Mouse (Mus musculus) kidney, adult 2 months (tissue): ENCODE measurements around the gene Adgb. TPM values are rescaled to one million over a fixed set of nuclear protein-coding genes. Genes with fewer than 3 reads are reported as not detected.

ENCODE experiments used
- DNase-seq: peaks from one replicate; pipeline ENCODE4 v3.0.0; 2021
- H3K27ac ChIP-seq: fragments of 200-500 bp; 2 replicates; pipeline ENCODE4 v1.5.1; 2012; ENCODE audit warnings: low read depth, low read length, control low read depth, inconsistent platforms; ENCODE audit not compliant: insufficient read depth
- H3K27me3 ChIP-seq: fragments of 200-500 bp; replicated peaks from 2 replicates; pipeline ENCODE4 v1.6.1; 2012; ENCODE audit warnings: mild to moderate bottlenecking, moderate library complexity, low read length, inconsistent platforms; ENCODE audit not compliant: control insufficient read depth, insufficient read depth
- H3K36me3 ChIP-seq: fragments of 200-500 bp; 2 replicates; pipeline ENCODE4 v1.6.1; 2012; ENCODE audit warnings: mild to moderate bottlenecking, moderate library complexity, low read length, inconsistent platforms; ENCODE audit not compliant: control insufficient read depth, insufficient read depth
- H3K4me1 ChIP-seq: fragments of 200-500 bp; 2 replicates; pipeline ENCODE4 v1.6.1; 2011; ENCODE audit warnings: low read length; ENCODE audit not compliant: control insufficient read depth, insufficient read depth
- H3K4me3 ChIP-seq: fragments of 200-500 bp; 2 replicates; pipeline ENCODE4 v1.5.1; 2011; ENCODE audit warnings: mild to moderate bottlenecking, low read depth, low read length, control low read depth; ENCODE audit not compliant: insufficient read depth
- CTCF ChIP-seq: fragments of 200-500 bp; conservative IDR thresholded peaks from 2 replicates; pipeline ENCODE4 v1.5.1; 2011; ENCODE audit warnings: low read depth, mild to moderate bottlenecking, control low read depth, low read length, moderate library complexity, mixed read lengths; ENCODE audit not compliant: insufficient read depth, insufficient read length
- POLR2A ChIP-seq: fragments of 200-500 bp; IDR thresholded peaks from one replicate; pipeline ENCODE4 v1.6.1; 2011; ENCODE audit warnings: low read depth, low read length, control low read depth
- WGBS: fragments of 180-500 bp; shearing (Covaris S2); methylation state at CpG from one replicate; pipeline ENCODE4 v1.1.7; 2018; 5-methylcytosine and 5-hydroxymethylcytosine counted together
- polyA plus RNA-seq: library from polyadenylated mRNA; depleted of rRNA; stranded (reverse); fragments of >200 nt; gene quantifications from 2 replicates; pipeline ENCODE4 v1.2.3, GENCODE M21; 2012

Gene Adgb
- polyA plus RNA-seq, 1 experiment = 0.09 TPM

GRCm38 (mm10) chr10:10424383-10424782, 47.7 kb downstream of the Adgb start:
- H3K27me3 ChIP-seq = no peaks in the 10 kb centered on the region
- 98% methylated on average over 2 of the region's 2 CpGs for WGBS
- H3K27ac ChIP-seq = no peak overlapping the region
- H3K36me3 ChIP-seq = no peaks in the 10 kb centered on the region
- no peak for DNase-seq
- H3K4me1 ChIP-seq = no peaks in the 10 kb centered on the region
- TF ChIP-seq CTCF (no peak), POLR2A (no peak)
- H3K4me3 ChIP-seq = no peak overlapping the region

GRCm38 (mm10) chr10:10411046-10411445, 61.1 kb downstream of the Adgb start:
- H3K36me3 ChIP-seq = no peaks in the 10 kb centered on the region
- no peak for DNase-seq
- H3K27ac ChIP-seq = no peak overlapping the region
- no peaks in the 10 kb centered on the region for H3K4me1 ChIP-seq
- no peak overlapping the region for H3K4me3 ChIP-seq
- WGBS = 26% methylated on average over 5 of the region's 5 CpGs
- no peaks in the 10 kb centered on the region for H3K27me3 ChIP-seq
- TF ChIP-seq POLR2A = no peak

GRCm38 (mm10) chr10:10408166-10408565, 64.0 kb downstream of the Adgb start:
- Histone ChIP-seq H3K4me1 (no peaks in the 10 kb centered on the region; the same call in 1 of the 2 replicates), H3K27me3 (no peaks in the 10 kb centered on the region), H3K27ac (no peak overlapping the region), H3K36me3 (no peaks in the 10 kb centered on the region), H3K4me3 (no peak overlapping the region)
- DNase-seq = peak; percentile 61
- WGBS = 13% methylated on average over 3 of the region's 3 CpGs
- TF ChIP-seq CTCF (peak; percentile 30; the same call in 1 of the 2 replicates), POLR2A (no peak)

- H3K27me3 ChIP-seq = no peaks in the 10 kb centered on the region
- no peaks in the 10 kb centered on the region for H3K36me3 ChIP-seq
- no peak for TF ChIP-seq CTCF
- no peak for TF ChIP-seq POLR2A
- H3K4me3 ChIP-seq = no peak overlapping the region
- WGBS = 64% methylated on average over 4 of the region's 4 CpGs
- no peaks in the 10 kb centered on the region for H3K4me1 ChIP-seq
- DNase-seq = no peak
- no peak overlapping the region for H3K27ac ChIP-seq
These were observed 76.2 kb downstream of the Adgb start for GRCm38 (mm10) chr10:10395784-10396481.

- Histone ChIP-seq H3K36me3 (no peaks in the 10 kb centered on the region), H3K4me1 (no peaks in the 10 kb centered on the region), H3K4me3 (no peak overlapping the region), H3K27me3 (no peaks in the 10 kb centered on the region), H3K27ac (no peak overlapping the region)
- TF ChIP-seq CTCF (no peak), POLR2A (no peak)
- no peak for DNase-seq
- 37% methylated on average over 1 of the region's 1 CpGs for WGBS
These were observed 97.5 kb downstream of the Adgb start for GRCm38 (mm10) chr10:10374629-10375028.

- 67% methylated on average over 1 of the region's 1 CpGs for WGBS
- no peaks in the 10 kb centered on the region for H3K36me3 ChIP-seq
- no peak overlapping the region for H3K4me3 ChIP-seq
- no peak overlapping the region for H3K27ac ChIP-seq
- no peak for DNase-seq
- no peak for TF ChIP-seq CTCF
- TF ChIP-seq POLR2A = no peak
- no peaks in the 10 kb centered on the region for H3K27me3 ChIP-seq
- no peaks in the 10 kb centered on the region for H3K4me1 ChIP-seq
These were observed 108.1 kb downstream of the Adgb start for GRCm38 (mm10) chr10:10364025-10364424.

- DNase-seq = peak; percentile 35
- WGBS = 17% methylated on average over 3 of the region's 3 CpGs
- 0 out of 2 replicates have a peak, but pooled peaks have one; percentile 9 for TF ChIP-seq CTCF
- no peak for TF ChIP-seq POLR2A
- Histone ChIP-seq H3K27ac (no peak overlapping the region), H3K27me3 (no peaks in the 10 kb centered on the region), H3K4me1 (no peaks in the 10 kb centered on the region), H3K36me3 (no peaks in the 10 kb centered on the region), H3K4me3 (no peak overlapping the region)
These were observed 116.4 kb downstream of the Adgb start for GRCm38 (mm10) chr10:10355605-10356227.
